ENCODE assay signal across 17 mouse cellular contexts in the genomic region with DNA sequence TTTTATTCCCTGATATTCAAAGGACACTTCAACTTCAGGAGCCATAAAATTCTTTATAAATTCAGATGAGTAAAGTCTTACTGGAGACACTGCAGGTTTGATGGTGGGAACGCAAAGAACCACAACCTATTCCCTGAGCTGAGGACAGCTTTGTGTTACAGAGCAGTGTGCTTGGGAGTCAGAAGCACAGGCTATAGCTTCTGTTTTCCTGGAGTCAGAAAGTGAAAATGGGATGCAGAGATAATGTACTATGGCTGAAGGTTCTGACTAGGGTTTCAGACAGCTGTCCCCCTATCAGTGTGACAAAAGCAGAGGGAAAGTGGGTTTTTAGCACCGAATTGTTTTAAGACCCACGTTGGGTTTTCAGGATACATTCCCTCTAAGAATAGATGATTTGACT.
"Had no signal": no experiment of that assay in that cellular context is flagged by ENCODE, and none has a peak within 500 bp of the region (broad histone marks: within the 10 kb centered on the region; RNA-seq: fewer than 3 reads in every experiment).

No protein-coding gene starts in this region.

- H3K4me2 ChIP-seq: lung, embryonic 14.5 days; neural tube, embryonic 13.5 days; neural tube, embryonic 15.5 days had no signal

- H3K9ac ChIP-seq: liver, embryonic 14.5 days; lung, embryonic 14.5 days; neural tube, embryonic 13.5 days; neural tube, embryonic 15.5 days had no signal

- H3K27ac ChIP-seq: liver, embryonic 14.5 days; midbrain, embryonic 10.5 days; neural tube, embryonic 13.5 days; neural tube, embryonic 15.5 days had no signal

- H3K9me3 ChIP-seq: midbrain, embryonic 10.5 days; neural tube, embryonic 13.5 days; neural tube, embryonic 15.5 days had no signal

- DNase-seq: lung, adult 18-20 months; lung, embryonic 14.5 days; lung, postnatal 10 days; lung, postnatal 4 days; retina, postnatal 1 day; right cerebral cortex, adult 18-20 months; right cerebral cortex, postnatal 25 days; right cerebral cortex, postnatal 4 days; spleen, adult 18-20 months; thymus, adult 18-20 months; thymus, postnatal 14 days; thymus, postnatal 36 days had no signal

- H3K36me3 ChIP-seq: midbrain, embryonic 10.5 days; neural tube, embryonic 13.5 days; neural tube, embryonic 15.5 days had no signal

- H3K4me1 ChIP-seq: neural tube, embryonic 13.5 days; neural tube, embryonic 15.5 days had no signal

- H3K27me3 ChIP-seq: neural tube, embryonic 13.5 days; neural tube, embryonic 15.5 days had no signal

- H3K4me3 ChIP-seq: midbrain, embryonic 10.5 days; myocyte; neural tube, embryonic 13.5 days; neural tube, embryonic 15.5 days had no signal
